Mouse (Mus musculus): ENCODE measurements around the gene H2-Eb2. TPM values are rescaled to one million over a fixed set of nuclear protein-coding genes. Genes with fewer than 3 reads are reported as not detected.
A peak's percentile ranks its signal among the peaks of the same experiment; 100 is the strongest.

Gene H2-Eb2
- total RNA-seq, 1 experiment = not detected

DNA sequence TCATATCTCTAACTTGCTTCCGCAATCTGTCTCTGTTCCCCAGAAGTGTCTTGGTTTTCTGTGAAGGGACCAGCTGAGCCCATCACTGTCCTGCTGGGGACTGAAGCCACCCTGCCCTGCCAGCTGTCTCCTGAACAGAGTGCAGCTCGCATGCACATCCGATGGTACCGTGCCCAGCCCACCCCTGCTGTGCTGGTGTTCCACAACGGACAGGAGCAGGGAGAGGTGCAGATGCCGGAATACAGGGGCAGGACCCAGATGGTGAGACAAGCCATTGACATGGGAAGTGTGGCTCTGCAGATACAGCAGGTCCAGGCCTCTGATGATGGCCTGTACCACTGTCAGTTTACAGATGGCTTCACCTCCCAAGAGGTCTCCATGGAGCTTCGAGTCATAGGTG is 54.0 kb downstream of the H2-Eb2 start:
- in situ Hi-C loops (cut with MboI; ENCODE audit: low sequenced_read_pairs in 2 of 2, unreplicated experiment in 2 of 2) = no loop called here

GRCm38 (mm10) chr17:34381876-34382275 is 56.4 kb downstream of the H2-Eb2 start:
- Histone ChIP-seq H3K36me3 (ENCODE audit: control insufficient read depth, insufficient read depth, low read length, poor library complexity, severe bottlenecking) (no peaks in the 10 kb centered on the region), H3K4me3 (ENCODE audit: insufficient read depth in 1 of 2, low read depth in 1 of 2, low read length in 2 of 2, poor library complexity in 1 of 2, severe bottlenecking in 1 of 2) (no peak overlapping the region), H3K9me3 (ENCODE audit: control insufficient read depth, insufficient read depth, low read depth, low read length) (no peaks in the 10 kb centered on the region), H3K9ac (ENCODE audit: insufficient read depth, low read depth, low read length, poor library complexity, severe bottlenecking) (no peak overlapping the region), H3K4me1 (ENCODE audit: control insufficient read depth in 2 of 2, insufficient read depth in 2 of 2, low read length in 2 of 2, poor library complexity in 1 of 2) (peaks cover 3 to 6% of the 10 kb centered on the region in 2 experiments; a peak in 2 of 4 replicates), H3K27ac (ENCODE audit: insufficient read depth, low read depth, low read length, poor library complexity, severe bottlenecking) (no peak overlapping the region)
- TF ChIP-seq ZC3H11A (IDR thresholded peaks at IDR 0.05; ENCODE audit: borderline replicate concordance, low read depth, low read length) (no peak), ZNF384 (IDR thresholded peaks at IDR 0.05; ENCODE audit: low read depth, low read length) (no peak), MAFK (IDR thresholded peaks at IDR 0.05; ENCODE audit: insufficient read depth, low read depth, low read length) (no peak), CHD2 (IDR thresholded peaks at IDR 0.05; ENCODE audit: low read depth, low read length) (no peak), HCFC1 (IDR thresholded peaks at IDR 0.05; ENCODE audit: borderline replicate concordance, insufficient read depth, low read length) (no peak)
- DNase-seq (ENCODE audit: low read depth, low spot score) = peak; percentile 65
- in situ Hi-C loops (cut with MboI; ENCODE audit: low sequenced_read_pairs in 2 of 2, unreplicated experiment in 2 of 2) = no loop called here

More for the DNA sequence above, 54.0 kb downstream of the H2-Eb2 start:
- Histone ChIP-seq H3K4me3 (ENCODE audit: insufficient read depth in 1 of 2, low read depth in 1 of 2, low read length in 2 of 2, poor library complexity in 1 of 2, severe bottlenecking in 1 of 2) (no peak overlapping the region), H3K9me3 (ENCODE audit: control insufficient read depth, insufficient read depth, low read depth, low read length) (no peaks in the 10 kb centered on the region), H3K27ac (ENCODE audit: insufficient read depth, low read depth, low read length, poor library complexity, severe bottlenecking) (no peak overlapping the region; the same call in 1 of the 2 replicates), H3K9ac (ENCODE audit: insufficient read depth, low read depth, low read length, poor library complexity, severe bottlenecking) (no peak overlapping the region), H3K36me3 (ENCODE audit: control insufficient read depth, insufficient read depth, low read length, poor library complexity, severe bottlenecking) (no peaks in the 10 kb centered on the region), H3K4me1 (ENCODE audit: control insufficient read depth in 2 of 2, insufficient read depth in 2 of 2, low read length in 2 of 2, poor library complexity in 1 of 2) (peaks cover 3 to 6% of the 10 kb centered on the region in 2 experiments; a peak in 2 of 4 replicates)
- no peak for DNase-seq (ENCODE audit: low read depth, low spot score)
- TF ChIP-seq HCFC1 (IDR thresholded peaks at IDR 0.05; ENCODE audit: borderline replicate concordance, insufficient read depth, low read length) = no peak
- TF ChIP-seq ZNF384 (IDR thresholded peaks at IDR 0.05; ENCODE audit: low read depth, low read length) = no peak
- no peak for TF ChIP-seq MAFK (IDR thresholded peaks at IDR 0.05; ENCODE audit: insufficient read depth, low read depth, low read length)
- TF ChIP-seq CHD2 (IDR thresholded peaks at IDR 0.05; ENCODE audit: low read depth, low read length) = no peak

GRCm38 (mm10) chr17:34383212-34383611 is 57.7 kb downstream of the H2-Eb2 start:
- H3K27ac ChIP-seq (ENCODE audit: insufficient read depth, low read depth, low read length, poor library complexity, severe bottlenecking) = no peak overlapping the region
- H3K9ac ChIP-seq (ENCODE audit: insufficient read depth, low read depth, low read length, poor library complexity, severe bottlenecking) = no peak overlapping the region
- H3K4me1 ChIP-seq (ENCODE audit: control insufficient read depth in 2 of 2, insufficient read depth in 2 of 2, low read length in 2 of 2, poor library complexity in 1 of 2) = peaks cover 3 to 6% of the 10 kb centered on the region in 2 experiments; a peak in 2 of 4 replicates
- H3K4me3 ChIP-seq (ENCODE audit: insufficient read depth in 1 of 2, low read depth in 1 of 2, low read length in 2 of 2, poor library complexity in 1 of 2, severe bottlenecking in 1 of 2) = no peak overlapping the region
- no peaks in the 10 kb centered on the region for H3K9me3 ChIP-seq (ENCODE audit: control insufficient read depth, insufficient read depth, low read depth, low read length)
- no peak for TF ChIP-seq MAFK (IDR thresholded peaks at IDR 0.05; ENCODE audit: insufficient read depth, low read depth, low read length)
- TF ChIP-seq ZC3H11A (IDR thresholded peaks at IDR 0.05; ENCODE audit: borderline replicate concordance, low read depth, low read length) = 0 out of 2 replicates have a peak, but pooled peaks have one; percentile 8
- peak; percentile 49 for DNase-seq (ENCODE audit: low read depth, low spot score)
- no peaks in the 10 kb centered on the region for H3K36me3 ChIP-seq (ENCODE audit: control insufficient read depth, insufficient read depth, low read length, poor library complexity, severe bottlenecking)
- in situ Hi-C loops (cut with MboI; ENCODE audit: low sequenced_read_pairs in 2 of 2, unreplicated experiment in 2 of 2) = no loop called here

DNA sequence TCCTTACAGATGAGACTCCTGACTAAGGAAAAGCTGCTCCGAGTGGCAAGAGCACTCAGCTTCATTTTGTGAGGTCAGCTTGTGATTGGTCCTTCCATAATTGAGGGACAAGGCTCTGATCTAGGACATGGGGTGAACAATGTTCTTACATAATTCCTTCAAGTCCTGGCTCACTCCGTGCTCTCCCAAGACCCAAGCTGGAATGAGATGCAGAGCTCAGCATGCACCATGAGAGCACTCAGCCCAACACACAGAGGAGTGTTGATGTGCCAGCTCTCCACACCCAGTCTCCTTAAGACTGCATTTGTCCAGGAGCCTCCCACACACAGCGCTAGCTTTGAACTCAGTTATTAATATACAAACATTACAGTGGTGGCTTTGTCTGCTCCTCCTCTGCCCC is 59.2 kb downstream of the H2-Eb2 start:
- Histone ChIP-seq H3K4me3 (ENCODE audit: insufficient read depth in 1 of 2, low read depth in 1 of 2, low read length in 2 of 2, poor library complexity in 1 of 2, severe bottlenecking in 1 of 2) (no peak overlapping the region), H3K4me1 (ENCODE audit: control insufficient read depth in 2 of 2, insufficient read depth in 2 of 2, low read length in 2 of 2, poor library complexity in 1 of 2) (peaks cover 3 to 6% of the 10 kb centered on the region in 2 experiments; a peak in 2 of 4 replicates), H3K9ac (ENCODE audit: insufficient read depth, low read depth, low read length, poor library complexity, severe bottlenecking) (no peak overlapping the region), H3K9me3 (ENCODE audit: control insufficient read depth, insufficient read depth, low read depth, low read length) (no peaks in the 10 kb centered on the region), H3K27ac (ENCODE audit: insufficient read depth, low read depth, low read length, poor library complexity, severe bottlenecking) (no peak overlapping the region), H3K36me3 (ENCODE audit: control insufficient read depth, insufficient read depth, low read length, poor library complexity, severe bottlenecking) (no peaks in the 10 kb centered on the region)
- TF ChIP-seq CHD2 (IDR thresholded peaks at IDR 0.05; ENCODE audit: low read depth, low read length) = no peak
- TF ChIP-seq ZNF384 (IDR thresholded peaks at IDR 0.05; ENCODE audit: low read depth, low read length) = no peak
- TF ChIP-seq MAFK (IDR thresholded peaks at IDR 0.05; ENCODE audit: insufficient read depth, low read depth, low read length) = no peak
- no peak for TF ChIP-seq ZC3H11A (IDR thresholded peaks at IDR 0.05; ENCODE audit: borderline replicate concordance, low read depth, low read length)
- TF ChIP-seq HCFC1 (IDR thresholded peaks at IDR 0.05; ENCODE audit: borderline replicate concordance, insufficient read depth, low read length) = no peak
- in situ Hi-C loops (cut with MboI; ENCODE audit: low sequenced_read_pairs in 2 of 2, unreplicated experiment in 2 of 2) = no loop called here
- no peak for DNase-seq (ENCODE audit: low read depth, low spot score)

- Histone ChIP-seq H3K27ac (ENCODE audit: insufficient read depth, low read depth, low read length, poor library complexity, severe bottlenecking) (no peak overlapping the region), H3K4me1 (ENCODE audit: control insufficient read depth in 2 of 2, insufficient read depth in 2 of 2, low read length in 2 of 2, poor library complexity in 1 of 2) (peaks cover 3 to 4% of the 10 kb centered on the region in 2 experiments; a peak in 2 of 4 replicates), H3K9ac (ENCODE audit: insufficient read depth, low read depth, low read length, poor library complexity, severe bottlenecking) (no peak overlapping the region), H3K9me3 (ENCODE audit: control insufficient read depth, insufficient read depth, low read depth, low read length) (no peaks in the 10 kb centered on the region), H3K36me3 (ENCODE audit: control insufficient read depth, insufficient read depth, low read length, poor library complexity, severe bottlenecking) (no peaks in the 10 kb centered on the region), H3K4me3 (ENCODE audit: insufficient read depth in 1 of 2, low read depth in 1 of 2, low read length in 2 of 2, poor library complexity in 1 of 2, severe bottlenecking in 1 of 2) (no peak overlapping the region)
- no peak for TF ChIP-seq MAFK (IDR thresholded peaks at IDR 0.05; ENCODE audit: insufficient read depth, low read depth, low read length)
- TF ChIP-seq CHD2 (IDR thresholded peaks at IDR 0.05; ENCODE audit: low read depth, low read length) = no peak
- TF ChIP-seq ZNF384 (IDR thresholded peaks at IDR 0.05; ENCODE audit: low read depth, low read length) = no peak
- TF ChIP-seq HCFC1 (IDR thresholded peaks at IDR 0.05; ENCODE audit: borderline replicate concordance, insufficient read depth, low read length) = no peak
- no peak for TF ChIP-seq ZC3H11A (IDR thresholded peaks at IDR 0.05; ENCODE audit: borderline replicate concordance, low read depth, low read length)
- in situ Hi-C loops (cut with MboI; ENCODE audit: low sequenced_read_pairs in 2 of 2, unreplicated experiment in 2 of 2) = no loop called here
- no peak for DNase-seq (ENCODE audit: low read depth, low spot score)
These were observed 61.2 kb downstream of the H2-Eb2 start for GRCm38 (mm10) chr17:34386656-34387055.
